Mouse (Mus musculus) neural tube, embryonic 14.5 days (tissue): ENCODE measurements around the gene Gm20388. TPM values are rescaled to one million over a fixed set of nuclear protein-coding genes. Genes with fewer than 3 reads are reported as not detected.

Source experiments
- ATAC-seq: fragments of 200-750 bp; cut with Nextera tagmentation; 2 replicates; pipeline ENCODE4 v1.8.0; 2017; ENCODE audit warnings: low read depth, mild to moderate bottlenecking, moderate TSS enrichment, moderate library complexity
- H3K27ac ChIP-seq: fragments of 300-500 bp; sonication (generic); 2 replicates; pipeline ENCODE4 v1.5.1; 2014; ENCODE audit warnings: low read depth, mild to moderate bottlenecking, control low read depth, low read length, moderate library complexity, mixed read lengths
- H3K27me3 ChIP-seq: fragments of 300-500 bp; sonication (generic); 2 replicates; pipeline ENCODE4 v1.6.1; 2014; ENCODE audit warnings: low read length; ENCODE audit not compliant: control insufficient read depth, insufficient read depth
- H3K36me3 ChIP-seq: fragments of 300-500 bp; sonication (generic); 2 replicates; pipeline ENCODE4 v1.6.1; 2014; ENCODE audit warnings: low read length, mixed read lengths; ENCODE audit not compliant: control insufficient read depth, insufficient read depth
- H3K4me1 ChIP-seq: fragments of 300-500 bp; sonication (generic); 2 replicates; pipeline ENCODE4 v1.6.1; 2014; ENCODE audit warnings: low read length; ENCODE audit not compliant: control insufficient read depth, insufficient read depth
- H3K4me2 ChIP-seq: fragments of 300-500 bp; sonication (generic); 2 replicates; pipeline ENCODE4 v1.6.1; 2014; ENCODE audit warnings: mild to moderate bottlenecking, low read depth, low read length, control low read depth
- H3K4me3 ChIP-seq: fragments of 300-500 bp; sonication (generic); 2 replicates; pipeline ENCODE4 v1.5.1; 2014; ENCODE audit warnings: low read depth, low read length, control low read depth, mixed read lengths
- H3K9ac ChIP-seq: fragments of 300-500 bp; sonication (generic); replicated peaks from 2 replicates; pipeline ENCODE4 v1.6.1; 2014; ENCODE audit warnings: low read depth, mild to moderate bottlenecking, control low read depth, low read length, mixed read lengths
- H3K9me3 ChIP-seq: fragments of 300-500 bp; sonication (generic); 2 replicates; pipeline ENCODE4 v1.6.1; 2016; ENCODE audit warnings: low read length; ENCODE audit not compliant: control insufficient read depth
- WGBS: fragments of 180-500 bp; shearing (Covaris S2); extraction: QIAGEN DNeasy Blood & Tissue Kit; methylation state at CpG from one replicate; pipeline ENCODE4 v1.1.7; 2014; 5-methylcytosine and 5-hydroxymethylcytosine counted together
- polyA plus RNA-seq: library from polyadenylated mRNA; unstranded; fragments of >200 nt; fragmentation: Nextera tagmentation; extraction: Ambion mirVana; gene quantifications from 2 replicates; pipeline ENCODE4 v1.2.1, GENCODE M21; 2014

The Gm20388 gene
- polyA plus RNA-seq, 1 experiment from 2014 or later = 10.3 TPM

- Histone ChIP-seq H3K4me3 (peak overlapping the region; percentile 47), H3K27me3 (peaks cover 7% of the 10 kb centered on the region), H3K9me3 (no peaks in the 10 kb centered on the region), H3K4me1 (peaks cover 3% of the 10 kb centered on the region; the same call in 1 of the 2 replicates), H3K27ac (no peak overlapping the region), H3K4me2 (peak overlapping the region; percentile 91), H3K36me3 (no peaks in the 10 kb centered on the region), H3K9ac (peak overlapping the region; percentile 39; the same call in 1 of the 2 replicates)
- peak; percentile 35; the same call in 1 of the 2 replicates for ATAC-seq
- WGBS = under 1% methylated on average over 11 of the region's 11 CpGs
Observed at GRCm38 (mm10) chr8:120736486-120736885, 825.8 kb downstream of the Gm20388 start.

GRCm38 (mm10) chr8:120737166-120737565 lies 826.5 kb downstream of the Gm20388 start:
- Histone ChIP-seq H3K9ac (no peak overlapping the region), H3K4me3 (peak overlapping the region; percentile 47; the same call in 1 of the 2 replicates), H3K27me3 (peaks cover 7% of the 10 kb centered on the region), H3K36me3 (no peaks in the 10 kb centered on the region), H3K4me1 (peaks cover 3% of the 10 kb centered on the region; the same call in 1 of the 2 replicates), H3K4me2 (no peak overlapping the region), H3K9me3 (no peaks in the 10 kb centered on the region), H3K27ac (no peak overlapping the region)
- no peak for ATAC-seq
- WGBS = 64% methylated on average over 7 of the region's 7 CpGs

GRCm38 (mm10) chr8:120738771-120739170 lies 828.1 kb downstream of the Gm20388 start:
- peaks cover 7% of the 10 kb centered on the region for H3K27me3 ChIP-seq
- no peak for ATAC-seq

GRCm38 (mm10) chr8:120739526-120739925 lies 828.9 kb downstream of the Gm20388 start:
- Histone ChIP-seq H3K9ac (no peak overlapping the region), H3K27ac (no peak overlapping the region), H3K9me3 (no peaks in the 10 kb centered on the region), H3K4me1 (peaks cover 3% of the 10 kb centered on the region; the same call in 1 of the 2 replicates), H3K4me2 (no peak overlapping the region), H3K36me3 (no peaks in the 10 kb centered on the region), H3K4me3 (no peak overlapping the region), H3K27me3 (peaks cover 5% of the 10 kb centered on the region)
- WGBS = 92% methylated on average over 15 of the region's 15 CpGs
- no peak for ATAC-seq

More at GRCm38 (mm10) chr8:120738771-120739170, 828.1 kb downstream of the Gm20388 start:
- Histone ChIP-seq H3K4me2 (no peak overlapping the region), H3K36me3 (no peaks in the 10 kb centered on the region), H3K27ac (no peak overlapping the region), H3K4me1 (peaks cover 3% of the 10 kb centered on the region; the same call in 1 of the 2 replicates), H3K9ac (no peak overlapping the region), H3K9me3 (no peaks in the 10 kb centered on the region), H3K4me3 (no peak overlapping the region)
- WGBS = 75% methylated on average over 4 of the region's 4 CpGs

GRCm38 (mm10) chr8:120740579-120740978 lies 829.9 kb downstream of the Gm20388 start:
- ATAC-seq = no peak
- Histone ChIP-seq H3K4me1 (peaks cover 3% of the 10 kb centered on the region; the same call in 1 of the 2 replicates), H3K9ac (no peak overlapping the region), H3K27ac (no peak overlapping the region), H3K4me3 (no peak overlapping the region), H3K36me3 (no peaks in the 10 kb centered on the region), H3K9me3 (no peaks in the 10 kb centered on the region), H3K27me3 (no peaks in the 10 kb centered on the region), H3K4me2 (no peak overlapping the region)
- WGBS = 72% methylated on average over 2 of the region's 2 CpGs

- no peaks in the 10 kb centered on the region for H3K9me3 ChIP-seq
Observed at GRCm38 (mm10) chr8:120741001-120741400, 830.4 kb downstream of the Gm20388 start.

GRCm38 (mm10) chr8:120741815-120742530 lies 831.3 kb downstream of the Gm20388 start:
- ATAC-seq = no peak
- Histone ChIP-seq H3K27ac (no peak overlapping the region), H3K36me3 (no peaks in the 10 kb centered on the region), H3K9me3 (no peaks in the 10 kb centered on the region), H3K27me3 (no peaks in the 10 kb centered on the region), H3K4me3 (no peak overlapping the region), H3K4me1 (no peaks in the 10 kb centered on the region), H3K9ac (no peak overlapping the region), H3K4me2 (no peak overlapping the region)
- 93% methylated on average over 15 of the region's 15 CpGs for WGBS

More at GRCm38 (mm10) chr8:120741001-120741400, 830.4 kb downstream of the Gm20388 start:
- H3K27me3 ChIP-seq = no peaks in the 10 kb centered on the region
- H3K4me1 ChIP-seq = 0 out of 2 replicates have a peak, but pooled peaks cover 3% of the 10 kb centered on the region
- WGBS = 42% methylated on average over 17 of the region's 17 CpGs
- no peak overlapping the region for H3K4me2 ChIP-seq
- no peak overlapping the region for H3K4me3 ChIP-seq
- no peak overlapping the region for H3K27ac ChIP-seq
- no peak for ATAC-seq
- no peaks in the 10 kb centered on the region for H3K36me3 ChIP-seq
- no peak overlapping the region for H3K9ac ChIP-seq

- H3K4me2 ChIP-seq = no peak overlapping the region
- no peaks in the 10 kb centered on the region for H3K9me3 ChIP-seq
- no peaks in the 10 kb centered on the region for H3K27me3 ChIP-seq
- H3K4me1 ChIP-seq = no peaks in the 10 kb centered on the region
- no peaks in the 10 kb centered on the region for H3K36me3 ChIP-seq
- ATAC-seq = no peak
- no peak overlapping the region for H3K9ac ChIP-seq
- no peak overlapping the region for H3K4me3 ChIP-seq
- 44% methylated on average over 12 of the region's 12 CpGs for WGBS
- H3K27ac ChIP-seq = no peak overlapping the region
Observed at GRCm38 (mm10) chr8:120743149-120743897, 832.7 kb downstream of the Gm20388 start.

- Histone ChIP-seq H3K9ac (no peak overlapping the region), H3K4me3 (no peak overlapping the region), H3K27ac (no peak overlapping the region), H3K4me1 (no peaks in the 10 kb centered on the region), H3K27me3 (no peaks in the 10 kb centered on the region), H3K4me2 (no peak overlapping the region), H3K9me3 (no peaks in the 10 kb centered on the region), H3K36me3 (no peaks in the 10 kb centered on the region)
- ATAC-seq = no peak
- 58% methylated on average over 4 of the region's 4 CpGs for WGBS
Observed at GRCm38 (mm10) chr8:120743898-120744290, 833.3 kb downstream of the Gm20388 start.
